Mouse (Mus musculus) intestine, embryonic 14.5 days (tissue): Measurements from ENCODE around the gene Dnase2a. TPM values are rescaled to one million over a fixed set of nuclear protein-coding genes. Genes with fewer than 3 reads are reported as not detected.

ENCODE experiments used
- ATAC-seq: fragments of 200-750 bp; cut with Nextera tagmentation; replicated peaks from 2 replicates; pipeline ENCODE4 v1.8.0; 2017; ENCODE audit warnings: low read depth, moderate number of reproducible peaks, moderate TSS enrichment, moderate library complexity; ENCODE audit not compliant: low FRiP score, low TSS enrichment
- DNase-seq: peaks from one replicate; pipeline ENCODE4 v3.0.0-alpha.2; 2018; ENCODE audit warnings: low spot score
- H3K27ac ChIP-seq: fragments of 300-500 bp; sonication (generic); 2 replicates; pipeline ENCODE4 v1.5.1; 2014; ENCODE audit warnings: low read depth, mild to moderate bottlenecking, control low read depth
- H3K27me3 ChIP-seq: fragments of 300-500 bp; sonication (generic); replicated peaks from 2 replicates; pipeline ENCODE4 v1.6.1; 2014; ENCODE audit warnings: low read length, control low read depth; ENCODE audit not compliant: control insufficient read depth, insufficient read depth
- H3K36me3 ChIP-seq: fragments of 300-500 bp; sonication (generic); 2 replicates; pipeline ENCODE4 v1.6.1; 2014; ENCODE audit warnings: low read length, control low read depth; ENCODE audit not compliant: control insufficient read depth, insufficient read depth
- H3K4me1 ChIP-seq: fragments of 300-500 bp; sonication (generic); replicated peaks from 2 replicates; pipeline ENCODE4 v1.6.1; 2014; ENCODE audit warnings: low read length, control low read depth, mixed read lengths; ENCODE audit not compliant: control insufficient read depth, insufficient read depth
- H3K4me2 ChIP-seq: fragments of 300-500 bp; sonication (generic); 2 replicates; pipeline ENCODE4 v1.6.1; 2014; ENCODE audit warnings: low read length
- H3K4me3 ChIP-seq: fragments of 300-500 bp; sonication (generic); 2 replicates; pipeline ENCODE4 v1.5.1; 2014; ENCODE audit warnings: low read depth, low read length, control low read depth, mixed read lengths
- H3K9ac ChIP-seq: fragments of 300-500 bp; sonication (generic); 2 replicates; pipeline ENCODE4 v1.6.1; 2014; ENCODE audit warnings: mild to moderate bottlenecking, low read length
- H3K9me3 ChIP-seq: fragments of 300-500 bp; sonication (generic); 2 replicates; pipeline ENCODE4 v1.6.1; 2016; ENCODE audit warnings: low read length, control low read depth; ENCODE audit not compliant: control insufficient read depth
- WGBS: fragments of 180-500 bp; shearing (Covaris S2); extraction: QIAGEN DNeasy Blood & Tissue Kit; methylation state at CpG from one replicate; pipeline ENCODE4 v1.1.7; 2014; 5-methylcytosine and 5-hydroxymethylcytosine counted together
- polyA plus RNA-seq: library from polyadenylated mRNA; unstranded; fragments of >200 nt; fragmentation: Nextera tagmentation; extraction: Ambion mirVana; gene quantifications from 2 replicates; pipeline ENCODE4 v1.2.1, GENCODE M21; 2014

The Dnase2a gene
- polyA plus RNA-seq, 1 experiment from 2014 or later, result 8.3 TPM

GRCm38 (mm10) chr8:84888280-84888679, 20.1 kb upstream of the Dnase2a start:
- Histone ChIP-seq H3K36me3 (peaks cover 41% of the 10 kb centered on the region), H3K4me1 (peaks cover 4% of the 10 kb centered on the region), H3K9me3 (no peaks in the 10 kb centered on the region), H3K27ac (no peak overlapping the region), H3K27me3 (no peaks in the 10 kb centered on the region), H3K4me3 (no peak overlapping the region), H3K4me2 (no peak overlapping the region), H3K9ac (no peak overlapping the region)
- no peak for ATAC-seq
- WGBS, result 90% methylated on average over 3 of the region's 3 CpGs
- DNase-seq, result no peak

GRCm38 (mm10) chr8:84889141-84889540, 19.2 kb upstream of the Dnase2a start:
- Histone ChIP-seq H3K27ac (no peak overlapping the region), H3K4me3 (no peak overlapping the region), H3K27me3 (no peaks in the 10 kb centered on the region), H3K9me3 (no peaks in the 10 kb centered on the region), H3K4me2 (no peak overlapping the region), H3K4me1 (peaks cover 4% of the 10 kb centered on the region), H3K9ac (no peak overlapping the region), H3K36me3 (peaks cover 41% of the 10 kb centered on the region)
- ATAC-seq, result no peak
- 96% methylated on average over 1 of the region's 1 CpGs for WGBS
- DNase-seq, result no peak

GRCm38 (mm10) chr8:84892993-84893708, 15.2 kb upstream of the Dnase2a start:
- Histone ChIP-seq H3K4me3 (peak overlapping the region; percentile 74), H3K27me3 (no peaks in the 10 kb centered on the region), H3K4me1 (peaks cover 8% of the 10 kb centered on the region), H3K4me2 (peak overlapping the region; percentile 87), H3K27ac (no peak overlapping the region), H3K36me3 (peaks cover 16% of the 10 kb centered on the region), H3K9ac (peak overlapping the region; percentile 58), H3K9me3 (no peaks in the 10 kb centered on the region)
- no peak for DNase-seq
- ATAC-seq, result peak; percentile 47; the same call in 1 of the 2 replicates
- 8% methylated on average over 31 of the region's 31 CpGs for WGBS

GRCm38 (mm10) chr8:84893709-84894134, 14.6 kb upstream of the Dnase2a start, which contains the start of gene Gcdh:
Gene Gcdh, minus strand, starts transcription at chr8:84893921.
- peak within 1 kb of the TSS; percentile 58 for H3K9ac ChIP-seq
- no peaks in the 10 kb centered on the region for H3K9me3 ChIP-seq
- ATAC-seq, result peak; percentile 96
- peaks cover 8% of the 10 kb centered on the region for H3K4me1 ChIP-seq
- peak within 1 kb of the TSS; percentile 87 for H3K4me2 ChIP-seq
- no peaks in the 10 kb centered on the region for H3K27me3 ChIP-seq
- H3K27ac ChIP-seq, result no peak within 1 kb of the TSS
- under 1% methylated on average over 11 of the region's 11 CpGs for WGBS
- peak; percentile 87 for DNase-seq
- peak within 1 kb of the TSS; percentile 74 for H3K4me3 ChIP-seq
- H3K36me3 ChIP-seq, result peaks cover 12% of the 10 kb centered on the region; the same call in 1 of the 2 replicates

GRCm38 (mm10) chr8:84895963-84896362, 12.4 kb upstream of the Dnase2a start:
- 88% methylated on average over 5 of the region's 5 CpGs for WGBS
- no peak for DNase-seq
- H3K36me3 ChIP-seq, result no peaks in the 10 kb centered on the region
- no peak overlapping the region for H3K4me3 ChIP-seq
- no peak for ATAC-seq
- H3K9me3 ChIP-seq, result no peaks in the 10 kb centered on the region
- H3K4me1 ChIP-seq, result peaks cover 8% of the 10 kb centered on the region
- no peak overlapping the region for H3K4me2 ChIP-seq
- H3K27me3 ChIP-seq, result no peaks in the 10 kb centered on the region
- no peak overlapping the region for H3K27ac ChIP-seq
- H3K9ac ChIP-seq, result no peak overlapping the region

- H3K4me3 ChIP-seq, result no peak overlapping the region
- H3K4me2 ChIP-seq, result no peak overlapping the region
- H3K9me3 ChIP-seq, result no peaks in the 10 kb centered on the region
- WGBS, result 68% methylated on average over 4 of the region's 4 CpGs
- H3K4me1 ChIP-seq, result 0 out of 2 replicates have a peak, but pooled peaks cover 4% of the 10 kb centered on the region
- no peaks in the 10 kb centered on the region for H3K27me3 ChIP-seq
- DNase-seq, result no peak
- no peak overlapping the region for H3K27ac ChIP-seq
- no peak overlapping the region for H3K9ac ChIP-seq
- no peaks in the 10 kb centered on the region for H3K36me3 ChIP-seq
- no peak for ATAC-seq
Measured at GRCm38 (mm10) chr8:84901071-84901470, 7.3 kb upstream of the Dnase2a start.

- H3K9ac ChIP-seq, result peak within 1 kb of the TSS; percentile 81
- no peaks in the 10 kb centered on the region for H3K9me3 ChIP-seq
- 0 out of 2 replicates have a peak, but pooled peaks cover 4% of the 10 kb centered on the region for H3K4me1 ChIP-seq
- H3K27me3 ChIP-seq, result no peaks in the 10 kb centered on the region
- peak within 1 kb of the TSS; percentile 62 for H3K4me3 ChIP-seq
- ATAC-seq (no peak), DNase-seq (no peak)
- H3K27ac ChIP-seq, result peak within 1 kb of the TSS; percentile 73
- H3K4me2 ChIP-seq, result peak within 1 kb of the TSS; percentile 99
- no peaks in the 10 kb centered on the region for H3K36me3 ChIP-seq
- WGBS, result 67% methylated on average over 3 of the region's 3 CpGs
Measured at GRCm38 (mm10) chr8:84901752-84902151, 6.6 kb upstream of the Dnase2a start, which contains the start of gene Klf1. Gene Klf1, plus strand, starts transcription at chr8:84901928.

- DNase-seq, result peak; percentile 56
- Histone ChIP-seq H3K9me3 (no peaks in the 10 kb centered on the region), H3K27ac (peak overlapping the region; percentile 73), H3K4me2 (peak overlapping the region; percentile 99), H3K36me3 (no peaks in the 10 kb centered on the region), H3K4me1 (0 out of 2 replicates have a peak, but pooled peaks cover 4% of the 10 kb centered on the region), H3K27me3 (no peaks in the 10 kb centered on the region), H3K4me3 (peak overlapping the region; percentile 62), H3K9ac (peak overlapping the region; percentile 81)
- 3% methylated on average over 24 of the region's 24 CpGs for WGBS
- peak; percentile 41 for ATAC-seq
Measured at GRCm38 (mm10) chr8:84902367-84902919, 5.9 kb upstream of the Dnase2a start.
